Mouse (Mus musculus): ENCODE measurements around the gene Ly6g5c. TPM values are rescaled to one million over a fixed set of nuclear protein-coding genes. Genes with fewer than 3 reads are reported as not detected.
A peak's percentile ranks its signal among the peaks of the same experiment; 100 is the strongest.

Ly6g5c gene
- polyA plus RNA-seq, 1 experiment from 2014 or later: not detected

DNA sequence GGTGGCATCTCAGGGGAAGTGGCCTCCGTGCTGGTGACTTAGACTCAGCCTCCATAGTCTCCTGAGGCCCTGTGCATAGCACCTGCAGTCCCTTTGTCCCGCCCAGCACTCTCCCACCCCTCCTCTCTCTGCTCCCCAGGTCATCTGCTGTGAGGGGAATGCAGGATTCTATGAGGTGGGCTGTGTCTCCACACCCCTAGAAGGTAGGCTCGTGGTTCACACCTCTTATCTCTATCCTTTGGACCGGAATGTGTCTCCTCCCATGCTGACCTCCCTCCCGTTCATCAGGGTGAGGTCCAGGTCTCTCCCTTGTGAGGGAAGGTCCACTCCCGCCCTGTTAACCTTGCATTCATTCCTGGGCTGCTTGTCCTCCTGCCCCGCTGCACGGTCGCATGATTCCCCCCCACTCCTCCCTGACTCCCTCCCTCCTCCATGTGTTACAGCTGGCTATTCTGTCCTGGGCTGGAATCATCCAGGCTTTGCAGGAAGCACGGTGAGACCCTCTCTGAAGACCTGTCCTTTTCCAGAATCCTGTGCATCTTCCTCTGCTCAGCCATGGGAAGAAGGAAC, 7.8 kb upstream of the Ly6g5c start:
- DNase-seq (ENCODE audit: low spot score) (no peak), ATAC-seq (replicated peaks; ENCODE audit: low FRiP score) (no peak)
- no peak overlapping the region for H3K27ac ChIP-seq (ENCODE audit: low read depth, low read length)
- 72% methylated on average over 10 of the region's 10 CpGs for WGBS
- no peaks in the 10 kb centered on the region for H3K27me3 ChIP-seq (replicated peaks; ENCODE audit: control insufficient read depth, insufficient read depth, low read length)
- no peak overlapping the region for H3K4me2 ChIP-seq
- no peaks in the 10 kb centered on the region for H3K9me3 ChIP-seq (ENCODE audit: control insufficient read depth, low read length)
- H3K36me3 ChIP-seq (ENCODE audit: control insufficient read depth, insufficient read depth, low read length): peaks cover 44% of the 10 kb centered on the region
- H3K4me3 ChIP-seq (ENCODE audit: low read depth, low read length): no peak overlapping the region
- H3K4me1 ChIP-seq (replicated peaks; ENCODE audit: control insufficient read depth, insufficient read depth, low read length): peaks cover 30% of the 10 kb centered on the region
- H3K9ac ChIP-seq (ENCODE audit: low read depth, low read length): no peak overlapping the region

DNA sequence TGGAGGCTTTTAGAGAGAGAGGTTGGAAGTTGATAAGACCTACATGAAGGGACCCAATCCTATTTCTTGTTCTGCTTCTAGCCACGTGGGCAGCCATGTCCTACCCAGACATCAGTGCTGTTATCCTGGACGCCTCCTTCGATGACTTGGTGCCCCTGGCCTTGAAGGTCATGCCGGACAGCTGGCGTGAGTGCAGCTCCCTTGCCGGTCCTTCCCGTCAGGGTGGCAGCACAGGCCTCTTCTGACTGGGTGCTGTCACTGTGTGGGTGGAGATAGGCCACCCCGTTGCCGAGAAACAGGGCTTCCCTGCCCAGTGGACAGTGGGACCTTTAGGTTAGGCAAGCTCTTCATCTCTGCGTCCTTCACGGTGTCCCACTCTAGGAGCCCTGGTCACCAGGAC, 6.9 kb upstream of the Ly6g5c start:
- no peaks in the 10 kb centered on the region for H3K27me3 ChIP-seq (replicated peaks; ENCODE audit: control insufficient read depth, insufficient read depth, low read length)
- no peaks in the 10 kb centered on the region for H3K9me3 ChIP-seq (ENCODE audit: control insufficient read depth, low read length)
- H3K4me2 ChIP-seq: no peak overlapping the region
- H3K4me3 ChIP-seq (ENCODE audit: low read depth, low read length): no peak overlapping the region
- 91% methylated on average over 11 of the region's 11 CpGs for WGBS
- H3K36me3 ChIP-seq (ENCODE audit: control insufficient read depth, insufficient read depth, low read length): peaks cover 42% of the 10 kb centered on the region
- H3K4me1 ChIP-seq (replicated peaks; ENCODE audit: control insufficient read depth, insufficient read depth, low read length): peaks cover 39% of the 10 kb centered on the region
- no peak overlapping the region for H3K9ac ChIP-seq (ENCODE audit: low read depth, low read length)
- DNase-seq (ENCODE audit: low spot score) (no peak), ATAC-seq (replicated peaks; ENCODE audit: low FRiP score) (no peak)
- no peak overlapping the region for H3K27ac ChIP-seq (ENCODE audit: low read depth, low read length)

DNA sequence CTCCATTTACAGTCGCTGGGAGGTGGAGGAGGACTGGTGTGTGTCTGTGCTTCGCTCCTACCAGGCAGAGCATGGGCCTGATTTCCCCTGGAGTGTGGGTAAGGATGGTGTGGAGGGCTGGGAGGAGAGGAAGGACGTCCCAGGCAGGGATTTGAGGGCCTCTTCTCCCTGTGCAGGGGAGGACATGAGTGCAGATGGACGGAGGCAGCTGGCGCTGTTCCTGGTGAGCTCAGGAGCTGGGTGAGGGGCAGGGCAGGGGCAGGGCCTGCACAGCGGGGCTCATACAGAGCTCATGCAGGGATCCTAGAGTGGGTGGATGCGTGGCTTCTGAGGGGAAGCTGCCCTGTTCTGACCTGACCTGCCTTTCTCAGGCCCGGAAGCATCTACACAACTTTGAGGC, 5.8 kb upstream of the Ly6g5c start:
- Histone ChIP-seq H3K36me3 (ENCODE audit: control insufficient read depth, insufficient read depth, low read length) (peaks cover 34% of the 10 kb centered on the region), H3K27me3 (replicated peaks; ENCODE audit: control insufficient read depth, insufficient read depth, low read length) (no peaks in the 10 kb centered on the region), H3K4me2 (no peak overlapping the region), H3K9ac (ENCODE audit: low read depth, low read length) (no peak overlapping the region), H3K4me3 (ENCODE audit: low read depth, low read length) (no peak overlapping the region), H3K9me3 (ENCODE audit: control insufficient read depth, low read length) (no peaks in the 10 kb centered on the region), H3K4me1 (replicated peaks; ENCODE audit: control insufficient read depth, insufficient read depth, low read length) (peaks cover 41% of the 10 kb centered on the region), H3K27ac (ENCODE audit: low read depth, low read length) (no peak overlapping the region)
- DNase-seq (ENCODE audit: low spot score) (no peak), ATAC-seq (replicated peaks; ENCODE audit: low FRiP score) (no peak)
- 77% methylated on average over 8 of the region's 8 CpGs for WGBS

DNA sequence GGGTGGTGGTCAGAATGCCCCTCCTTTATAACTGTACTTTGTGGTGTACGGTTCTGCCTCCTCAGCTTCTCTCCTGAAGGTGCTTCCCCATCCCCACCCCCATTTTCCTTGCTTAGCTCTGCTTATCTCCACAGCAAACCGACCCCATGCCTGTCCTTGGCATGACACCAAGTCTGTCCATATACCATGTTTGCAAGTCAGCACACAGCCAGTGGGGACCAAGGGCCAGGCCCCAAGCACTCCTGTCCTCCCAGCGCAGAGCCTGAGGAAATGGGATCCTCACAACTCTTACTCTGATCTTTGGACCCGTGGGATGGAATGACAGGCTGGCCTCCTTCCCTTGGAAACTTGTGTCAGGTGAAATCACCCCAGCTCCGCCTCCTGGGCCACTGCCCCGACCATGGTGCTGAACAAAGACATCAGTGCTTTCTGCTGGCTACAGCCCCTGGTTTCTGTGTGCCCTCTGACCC, 4.8 kb upstream of the Ly6g5c start:
- H3K27ac ChIP-seq (ENCODE audit: low read depth, low read length): peak overlapping the region; percentile 73; the same call in 1 of the 2 replicates
- DNase-seq (ENCODE audit: low spot score): no peak
- H3K9me3 ChIP-seq (ENCODE audit: control insufficient read depth, low read length): no peaks in the 10 kb centered on the region
- no peak overlapping the region for H3K4me2 ChIP-seq
- no peak for ATAC-seq (replicated peaks; ENCODE audit: low FRiP score)
- 59% methylated on average over 6 of the region's 6 CpGs for WGBS
- H3K4me3 ChIP-seq (ENCODE audit: low read depth, low read length): no peak overlapping the region
- H3K9ac ChIP-seq (ENCODE audit: low read depth, low read length): peak overlapping the region; percentile 52
- H3K27me3 ChIP-seq (replicated peaks; ENCODE audit: control insufficient read depth, insufficient read depth, low read length): no peaks in the 10 kb centered on the region
- peaks cover 41% of the 10 kb centered on the region for H3K4me1 ChIP-seq (replicated peaks; ENCODE audit: control insufficient read depth, insufficient read depth, low read length)
- H3K36me3 ChIP-seq (ENCODE audit: control insufficient read depth, insufficient read depth, low read length): peaks cover 34% of the 10 kb centered on the region

DNA sequence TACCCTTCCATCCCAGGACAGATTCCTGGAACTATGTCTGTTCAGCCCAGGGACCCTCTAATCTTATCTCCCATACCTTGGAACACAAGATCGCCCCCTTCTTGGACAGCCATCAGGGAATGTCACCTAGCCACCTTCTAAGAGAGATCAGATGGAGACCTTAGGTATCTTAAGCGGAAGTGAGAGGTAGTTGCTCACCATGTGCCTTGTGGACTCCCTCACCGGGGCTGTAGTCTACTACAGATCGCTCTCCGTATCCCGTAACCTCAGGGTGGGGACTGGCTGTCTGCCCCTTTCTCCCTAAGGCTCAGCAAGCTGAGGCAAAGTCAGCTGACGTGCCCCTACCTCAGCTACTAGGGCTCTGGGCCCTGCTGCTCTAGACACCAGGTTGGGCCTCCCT, 4.0 kb upstream of the Ly6g5c start:
- ATAC-seq (replicated peaks; ENCODE audit: low FRiP score): no peak
- WGBS: 75% methylated on average over 7 of the region's 7 CpGs
- Histone ChIP-seq H3K4me2 (peak overlapping the region; percentile 27), H3K4me3 (ENCODE audit: low read depth, low read length) (no peak overlapping the region), H3K27me3 (replicated peaks; ENCODE audit: control insufficient read depth, insufficient read depth, low read length) (no peaks in the 10 kb centered on the region), H3K4me1 (replicated peaks; ENCODE audit: control insufficient read depth, insufficient read depth, low read length) (peaks cover 41% of the 10 kb centered on the region), H3K27ac (ENCODE audit: low read depth, low read length) (peak overlapping the region; percentile 73), H3K9ac (ENCODE audit: low read depth, low read length) (peak overlapping the region; percentile 52), H3K36me3 (ENCODE audit: control insufficient read depth, insufficient read depth, low read length) (peaks cover 34% of the 10 kb centered on the region), H3K9me3 (ENCODE audit: control insufficient read depth, low read length) (no peaks in the 10 kb centered on the region)
- DNase-seq (ENCODE audit: low spot score): no peak

DNA sequence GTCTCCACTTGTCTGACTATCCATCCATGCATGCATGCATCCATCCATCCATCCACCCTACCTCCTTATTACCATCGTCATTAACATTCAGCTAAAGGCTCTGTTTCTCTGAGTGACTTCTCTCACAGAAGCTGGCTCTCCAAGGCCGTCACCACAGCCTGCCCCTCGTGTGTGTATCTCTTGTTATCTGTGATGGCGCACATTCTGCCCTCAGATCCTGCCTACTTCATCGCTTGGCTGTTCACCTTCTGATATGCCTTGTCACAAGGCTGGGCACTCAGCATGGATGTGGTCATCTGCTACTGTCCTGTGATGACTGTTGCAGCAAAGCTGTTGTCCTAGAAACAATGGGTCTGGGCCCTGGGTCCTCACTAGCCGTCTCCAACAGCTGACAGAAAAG, 3.3 kb upstream of the Ly6g5c start:
- DNase-seq (ENCODE audit: low spot score) (no peak), ATAC-seq (replicated peaks; ENCODE audit: low FRiP score) (peak; percentile 85)
- no peak overlapping the region for H3K4me3 ChIP-seq (ENCODE audit: low read depth, low read length)
- peaks cover 41% of the 10 kb centered on the region for H3K4me1 ChIP-seq (replicated peaks; ENCODE audit: control insufficient read depth, insufficient read depth, low read length)
- H3K36me3 ChIP-seq (ENCODE audit: control insufficient read depth, insufficient read depth, low read length): peaks cover 30% of the 10 kb centered on the region
- peak overlapping the region; percentile 27 for H3K4me2 ChIP-seq
- peak overlapping the region; percentile 73 for H3K27ac ChIP-seq (ENCODE audit: low read depth, low read length)
- 44% methylated on average over 6 of the region's 6 CpGs for WGBS
- H3K27me3 ChIP-seq (replicated peaks; ENCODE audit: control insufficient read depth, insufficient read depth, low read length): no peaks in the 10 kb centered on the region
- peak overlapping the region; percentile 52 for H3K9ac ChIP-seq (ENCODE audit: low read depth, low read length)
- H3K9me3 ChIP-seq (ENCODE audit: control insufficient read depth, low read length): no peaks in the 10 kb centered on the region

DNA sequence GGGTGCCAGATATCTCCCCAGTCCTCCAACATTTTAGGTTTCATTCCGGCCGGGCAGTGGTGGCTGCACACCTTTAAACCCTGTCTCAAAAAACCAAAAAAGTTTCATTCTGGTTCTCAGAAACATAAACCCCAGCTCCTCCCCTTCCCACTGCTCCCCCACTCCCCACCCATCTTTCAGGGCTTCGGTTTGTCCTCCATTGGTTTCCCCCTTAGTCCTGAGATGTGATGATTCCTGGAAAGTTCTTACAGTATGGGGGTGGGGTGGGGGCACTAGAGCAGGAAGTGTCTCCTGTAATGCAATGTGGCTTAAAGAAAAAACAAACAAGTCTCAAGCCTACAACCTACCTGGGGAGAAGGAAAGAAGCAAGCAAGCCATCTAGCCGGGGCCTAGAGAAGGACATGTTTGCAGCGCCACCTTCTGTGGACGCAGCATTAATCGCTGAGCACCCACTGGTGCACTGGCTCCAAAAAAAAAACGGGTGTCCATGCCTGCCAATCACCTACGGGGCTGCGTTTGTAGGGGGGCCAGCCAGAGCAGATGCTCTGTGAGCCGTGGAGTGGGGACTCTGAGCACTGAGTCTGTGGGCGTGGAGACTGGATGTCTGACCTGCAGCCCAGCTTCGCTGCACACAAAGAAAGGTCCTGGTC, 2.2 kb upstream of the Ly6g5c start:
- no peaks in the 10 kb centered on the region for H3K27me3 ChIP-seq (replicated peaks; ENCODE audit: control insufficient read depth, insufficient read depth, low read length)
- H3K9me3 ChIP-seq (ENCODE audit: control insufficient read depth, low read length): no peaks in the 10 kb centered on the region
- peak overlapping the region; percentile 57 for H3K27ac ChIP-seq (ENCODE audit: low read depth, low read length)
- peaks cover 26% of the 10 kb centered on the region for H3K36me3 ChIP-seq (ENCODE audit: control insufficient read depth, insufficient read depth, low read length)
- peak overlapping the region; percentile 7; the same call in 1 of the 2 replicates for H3K9ac ChIP-seq (ENCODE audit: low read depth, low read length)
- peak overlapping the region; percentile 27 for H3K4me2 ChIP-seq
- H3K4me1 ChIP-seq (replicated peaks; ENCODE audit: control insufficient read depth, insufficient read depth, low read length): peaks cover 41% of the 10 kb centered on the region
- 30% methylated on average over 13 of the region's 13 CpGs for WGBS
- H3K4me3 ChIP-seq (ENCODE audit: low read depth, low read length): no peak overlapping the region
- ATAC-seq (replicated peaks; ENCODE audit: low FRiP score) (peak; percentile 53; the same call in 1 of the 2 replicates), DNase-seq (ENCODE audit: low spot score) (no peak)

DNA sequence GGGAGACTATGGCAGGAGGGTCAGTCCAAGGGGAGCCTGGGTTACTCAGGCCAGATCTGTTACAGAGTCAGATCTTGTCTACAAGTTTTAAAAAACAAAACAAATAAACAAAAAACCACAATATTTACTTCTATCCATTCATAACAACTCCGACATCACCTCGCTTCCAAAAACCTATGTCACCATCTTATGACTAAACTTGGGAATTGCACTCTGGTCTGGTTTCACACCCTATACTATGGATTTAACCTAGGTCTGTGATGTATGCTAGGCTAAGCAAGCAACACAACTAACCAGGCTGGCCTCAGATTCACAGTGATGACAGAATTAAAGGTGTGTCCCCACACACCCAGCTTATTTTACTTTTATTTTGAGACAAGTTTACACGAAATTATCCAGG, 1.6 kb upstream of the Ly6g5c start:
- Histone ChIP-seq H3K9ac (ENCODE audit: low read depth, low read length) (no peak overlapping the region), H3K36me3 (ENCODE audit: control insufficient read depth, insufficient read depth, low read length) (peaks cover 19% of the 10 kb centered on the region), H3K27me3 (replicated peaks; ENCODE audit: control insufficient read depth, insufficient read depth, low read length) (no peaks in the 10 kb centered on the region), H3K9me3 (ENCODE audit: control insufficient read depth, low read length) (no peaks in the 10 kb centered on the region), H3K27ac (ENCODE audit: low read depth, low read length) (no peak overlapping the region), H3K4me3 (ENCODE audit: low read depth, low read length) (no peak overlapping the region), H3K4me1 (replicated peaks; ENCODE audit: control insufficient read depth, insufficient read depth, low read length) (peaks cover 41% of the 10 kb centered on the region), H3K4me2 (no peak overlapping the region; the same call in 1 of the 2 replicates)
- DNase-seq (ENCODE audit: low spot score) (no peak), ATAC-seq (replicated peaks; ENCODE audit: low FRiP score) (no peak)
- WGBS: 71% methylated on average over 3 of the region's 3 CpGs

DNA sequence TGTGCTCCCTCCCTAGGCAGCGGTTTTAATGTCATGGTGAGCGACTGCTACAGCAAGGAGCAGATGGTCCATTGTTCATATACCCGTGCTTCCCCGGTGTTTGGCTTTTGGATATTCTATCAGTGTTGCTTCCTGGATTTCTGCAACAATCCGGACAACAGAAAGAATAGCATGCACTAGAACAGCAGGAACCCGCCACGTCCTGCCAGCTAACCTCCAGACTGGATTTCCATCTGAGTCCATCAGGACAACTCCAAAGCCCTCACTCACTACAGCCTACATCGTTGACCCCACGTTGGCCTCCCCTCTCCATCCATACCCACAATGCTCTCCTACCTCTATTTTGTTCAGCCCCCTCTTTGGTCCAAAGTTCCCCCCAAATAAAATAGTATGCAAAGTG, 3.7 kb downstream of the Ly6g5c start:
- ATAC-seq (replicated peaks; ENCODE audit: low FRiP score) (no peak), DNase-seq (ENCODE audit: low spot score) (no peak)
- Histone ChIP-seq H3K9ac (ENCODE audit: low read depth, low read length) (no peak overlapping the region), H3K27ac (ENCODE audit: low read depth, low read length) (no peak overlapping the region), H3K36me3 (ENCODE audit: control insufficient read depth, insufficient read depth, low read length) (peaks cover 2% of the 10 kb centered on the region; the same call in 1 of the 2 replicates), H3K27me3 (replicated peaks; ENCODE audit: control insufficient read depth, insufficient read depth, low read length) (no peaks in the 10 kb centered on the region), H3K9me3 (ENCODE audit: control insufficient read depth, low read length) (no peaks in the 10 kb centered on the region), H3K4me2 (no peak overlapping the region), H3K4me1 (replicated peaks; ENCODE audit: control insufficient read depth, insufficient read depth, low read length) (no peaks in the 10 kb centered on the region), H3K4me3 (ENCODE audit: low read depth, low read length) (no peak overlapping the region)
- 72% methylated on average over 9 of the region's 9 CpGs for WGBS

Data from liver, embryonic 11.5 days (tissue).